Mouse (Mus musculus) heart, postnatal 0 days (tissue): ENCODE results near the gene Nr1h2.

Source experiments
- CTCF ChIP-seq: IDR thresholded peaks from 2 replicates; pipeline ENCODE4 v1.5.1; 2016; ENCODE audit warnings: antibody characterized with exemption, control low read depth, low read depth
- EP300 ChIP-seq: IDR thresholded peaks from 2 replicates; pipeline ENCODE4 v1.6.1; 2016; ENCODE audit warnings: antibody characterized with exemption, low read depth

GRCm38 (mm10) chr7:44581637-44582036 lies 27.9 kb upstream of the Nr1h2 start:
- TF ChIP-seq CTCF = no peak
- TF ChIP-seq EP300 = no peak
